Mouse (Mus musculus): ENCODE results near the gene Lce1f.
"Not testable (repeated sequence)": the region's sequence is repeated elsewhere in the genome, so short reads cannot be mapped to it uniquely, and the experiment has no call there.

Gene Lce1f

DNA sequence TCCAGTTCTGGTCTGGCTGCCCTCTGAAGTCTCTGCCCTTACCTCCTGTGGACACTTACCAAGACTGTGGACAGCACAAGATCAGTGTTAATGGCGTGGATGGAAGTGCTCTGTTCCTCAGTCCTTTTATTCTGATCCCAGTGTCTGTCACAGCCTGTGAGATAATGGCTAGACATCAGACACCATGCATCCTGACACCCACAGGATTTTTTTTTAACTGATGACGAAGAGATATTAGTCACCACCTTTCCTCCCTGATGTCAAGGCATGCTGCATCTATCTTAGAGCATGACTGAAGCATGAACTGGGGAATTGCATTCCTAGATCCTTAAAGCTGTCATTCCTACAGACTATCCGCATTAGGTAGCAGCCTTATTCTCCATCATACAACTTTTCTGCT, at the start of gene Lce1f:
Lce1f (minus strand) TSS at position 101 of the 400 bp plus-strand sequence.
- DNase-seq (ENCODE audit: low spot score in 2 of 2): no peak

GRCm38 (mm10) chr3:92764965-92765364, 44.8 kb upstream of the Lce1f start, which contains the start of gene Lce1h:
Lce1h (minus strand) TSS chr3:92765065.
- DNase-seq (ENCODE audit: low spot score in 2 of 2): no peak

- DNase-seq (ENCODE audit: low spot score in 2 of 2): no peak
These were observed 33.0 kb upstream of the Lce1f start for GRCm38 (mm10) chr3:92753197-92753596.

DNA sequence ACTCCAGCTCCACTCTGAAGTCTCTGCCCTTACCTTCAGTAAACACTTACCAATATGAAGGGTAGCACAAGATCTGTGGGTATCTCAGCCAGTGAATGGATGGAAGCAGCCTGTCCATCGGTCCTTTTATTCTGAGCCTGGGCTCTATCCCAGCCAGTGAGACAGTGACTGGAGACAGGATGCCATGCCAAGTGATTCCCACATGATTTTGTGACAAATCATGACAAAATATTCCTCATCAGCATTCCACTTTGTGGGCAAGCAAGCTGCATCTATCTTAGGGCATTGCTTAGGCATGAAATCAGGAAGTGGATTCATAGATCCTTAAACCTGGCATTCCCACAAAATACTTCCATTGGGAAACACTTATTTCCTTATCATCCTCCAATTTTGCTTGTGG, 32.1 kb upstream of the Lce1f start, which contains the start of gene Lce1g:
Lce1g (minus strand) TSS at position 101 of the 400 bp plus-strand sequence.
- DNase-seq (ENCODE audit: low spot score in 2 of 2): no peak

GRCm38 (mm10) chr3:92738996-92739395, 18.8 kb upstream of the Lce1f start, which contains the start of gene Gm38119:
Gm38119 (minus strand) TSS chr3:92739096.
- DNase-seq (ENCODE audit: low spot score in 2 of 2): no peak

GRCm38 (mm10) chr3:92722631-92723030, 2.5 kb upstream of the Lce1f start:
- no peak for DNase-seq (ENCODE audit: low spot score in 2 of 2)

GRCm38 (mm10) chr3:92715122-92715521, 5.0 kb downstream of the Lce1f start:
- DNase-seq (ENCODE audit: low spot score in 2 of 2): no peak

GRCm38 (mm10) chr3:92708974-92709373, 11.2 kb downstream of the Lce1f start, which contains the start of gene Lce1e:
Lce1e (minus strand) TSS chr3:92709074.
- DNase-seq (ENCODE audit: low spot score in 2 of 2): no peak

GRCm38 (mm10) chr3:92694613-92695012, 25.5 kb downstream of the Lce1f start:
- no peak for DNase-seq (ENCODE audit: low spot score in 2 of 2)

- DNase-seq (ENCODE audit: low spot score in 2 of 2): no peak
These were observed 28.5 kb downstream of the Lce1f start for GRCm38 (mm10) chr3:92691688-92692087.

DNA sequence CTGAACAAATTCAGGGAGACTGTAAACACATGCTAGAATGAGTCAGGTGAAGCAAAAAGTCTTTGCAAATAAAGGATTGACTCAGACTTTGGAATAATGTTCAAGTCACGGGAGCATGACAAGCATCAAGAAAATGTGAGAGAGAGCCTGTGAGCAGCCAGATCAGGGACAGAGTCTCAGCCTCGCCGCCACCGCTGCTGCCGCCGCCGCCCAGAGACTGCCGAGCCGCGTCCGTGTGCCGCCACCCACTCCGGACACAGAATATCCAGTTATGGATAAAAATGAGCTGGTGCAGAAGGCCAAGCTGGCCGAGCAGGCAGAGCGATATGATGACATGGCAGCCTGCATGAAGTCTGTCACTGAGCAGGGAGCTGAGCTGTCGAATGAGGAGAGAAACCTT, 31.0 kb downstream of the Lce1f start:
- DNase-seq (ENCODE audit: low spot score in 2 of 2): not testable (repeated sequence)

GRCm38 (mm10) chr3:92687110-92687509, 33.0 kb downstream of the Lce1f start, which contains the start of gene Lce1d:
Lce1d (minus strand) TSS chr3:92687210.
- DNase-seq (ENCODE audit: low spot score in 2 of 2): no peak

GRCm38 (mm10) chr3:92678947-92679346, 41.2 kb downstream of the Lce1f start, which contains the start of gene Lce1c:
Lce1c (plus strand) TSS chr3:92679247.
- no peak for DNase-seq (ENCODE audit: low spot score in 2 of 2)

GRCm38 (mm10) chr3:92670215-92670614, 49.9 kb downstream of the Lce1f start, which contains the start of gene Lce1a2:
Lce1a2 (minus strand) TSS chr3:92670315.
- no peak for DNase-seq (ENCODE audit: low spot score in 2 of 2)

Measured in right cerebral cortex, postnatal 36 days (tissue).